Mouse (Mus musculus) liver, embryonic 14.5 days (tissue): ENCODE results near the gene Rcc1l. TPM values are rescaled to one million over a fixed set of nuclear protein-coding genes. Genes with fewer than 3 reads are reported as not detected.

Experiments
- ATAC-seq: fragments of 200-750 bp; cut with Nextera tagmentation; 2 replicates; pipeline ENCODE4 v1.8.0; 2017; ENCODE audit warnings: moderate number of reproducible peaks, mild to moderate bottlenecking, moderate library complexity; ENCODE audit not compliant: insufficient read depth
- DNase-seq, 3 experiments: peaks; one replicate each; pipeline ENCODE4 v3.0.0-alpha.2; 2012 to 2013; ENCODE audit warnings: low read depth in 3 of 3, low spot score in 3 of 3
- H3K27ac ChIP-seq: fragments of 300-500 bp; sonication (generic); 2 replicates; pipeline ENCODE4 v1.5.1; 2014; ENCODE audit warnings: moderate library complexity, mild to moderate bottlenecking, control low read depth, inconsistent platforms
- H3K27me3 ChIP-seq: fragments of 300-500 bp; sonication (generic); 2 replicates; pipeline ENCODE4 v1.6.1; 2014; ENCODE audit warnings: mild to moderate bottlenecking, low read length, moderate library complexity; ENCODE audit not compliant: control insufficient read depth, insufficient read depth
- H3K36me3 ChIP-seq: fragments of 300-500 bp; sonication (generic); replicated peaks from 2 replicates; pipeline ENCODE4 v1.6.1; 2014; ENCODE audit warnings: low read depth; ENCODE audit not compliant: control insufficient read depth, insufficient read depth
- H3K4me1 ChIP-seq, 2 experiments: fragments of 200-500 bp in 1 of 2; fragments of 300-500 bp in 1 of 2; sonication (generic) in 1 of 2; replicated peaks; 2 replicates each; pipeline ENCODE4 v1.6.1; 2012 to 2014; ENCODE audit warnings: antibody characterized with exemption in 1 of 2, inconsistent platforms in 1 of 2, low read length in 1 of 2; ENCODE audit not compliant: control insufficient read depth in 2 of 2, insufficient read depth in 2 of 2
- H3K4me2 ChIP-seq: fragments of 300-500 bp; sonication (generic); 2 replicates; pipeline ENCODE4 v1.6.1; 2014; ENCODE audit warnings: low read depth, mild to moderate bottlenecking, control low read depth, moderate library complexity
- H3K4me3 ChIP-seq, 2 experiments: fragments of 200-500 bp in 1 of 2; fragments of 300-500 bp in 1 of 2; sonication (generic) in 1 of 2; 2 replicates each; pipeline ENCODE4 v1.5.1; 2012 to 2014; ENCODE audit warnings: low read depth in 2 of 2, low read length in 2 of 2, mild to moderate bottlenecking in 2 of 2, control low read depth in 1 of 2, inconsistent platforms in 1 of 2, moderate library complexity in 1 of 2; ENCODE audit not compliant: insufficient read depth in 1 of 2
- H3K9ac ChIP-seq: fragments of 300-500 bp; sonication (generic); replicated peaks from 2 replicates; pipeline ENCODE4 v1.6.1; 2014; ENCODE audit warnings: mild to moderate bottlenecking, control low read depth, moderate library complexity
- H3K9me3 ChIP-seq: fragments of 300-500 bp; sonication (generic); 2 replicates; pipeline ENCODE4 v1.6.1; 2016; ENCODE audit warnings: low read length, mixed read lengths; ENCODE audit not compliant: control insufficient read depth
- CTCF ChIP-seq: IDR thresholded peaks from 2 replicates; pipeline ENCODE4 v1.5.1; 2016; ENCODE audit warnings: antibody characterized with exemption, low read depth, control low read depth
- EP300 ChIP-seq: IDR thresholded peaks from 2 replicates; pipeline ENCODE4 v1.6.1; 2016; ENCODE audit warnings: antibody characterized with exemption, low read depth
- WGBS: fragments of 180-500 bp; shearing (Covaris S2); extraction: QIAGEN DNeasy Blood & Tissue Kit; methylation state at CpG from one replicate; pipeline ENCODE4 v1.1.7; 2014; ENCODE audit not compliant: insufficient replicate concordance; 5-methylcytosine and 5-hydroxymethylcytosine counted together
- polyA plus RNA-seq, 2 experiments: library from polyadenylated mRNA; depleted of rRNA in 1 of 2; stranded (reverse) in 1 of 2; unstranded in 1 of 2; fragments of >200 nt; fragmentation: Nextera tagmentation in 1 of 2; extraction: Ambion mirVana in 1 of 2; gene quantifications; 2 replicates each; pipeline versions ENCODE4 v1.2.1 to v1.2.3; 2012 to 2014

Rcc1l gene
- polyA plus RNA-seq, 2 experiments, result 8.4 to 11.2 TPM

DNA sequence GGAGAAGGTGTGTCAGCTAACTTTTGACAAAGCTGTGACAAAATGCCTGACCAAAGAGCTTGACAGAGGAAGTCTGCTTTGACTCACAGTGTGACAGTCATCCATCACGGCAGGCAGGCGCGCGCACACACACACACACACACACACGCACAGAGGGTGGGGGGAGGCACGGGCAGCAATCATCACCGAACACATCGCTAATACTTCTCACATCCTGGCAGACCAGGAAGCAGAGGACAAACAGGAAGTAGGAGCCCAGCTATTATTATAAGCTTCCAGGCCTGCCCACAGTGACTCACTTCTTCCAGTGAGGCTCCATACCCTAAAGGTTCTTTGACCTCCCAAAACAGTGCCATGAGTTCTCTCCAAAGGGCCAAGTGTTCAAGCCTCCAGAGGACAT is 70.7 kb downstream of the Rcc1l start:
- no peak for ATAC-seq

GRCm38 (mm10) chr5:134102720-134103119 is 73.9 kb downstream of the Rcc1l start:
- TF ChIP-seq CTCF (no peak), EP300 (no peak)
- DNase-seq (peak in 1 of 3 experiments; percentile 10), ATAC-seq (no peak)
- Histone ChIP-seq H3K4me3 (no peak overlapping the region), H3K36me3 (no peaks in the 10 kb centered on the region), H3K27ac (no peak overlapping the region), H3K4me1 (no peaks in the 10 kb centered on the region), H3K4me2 (no peak overlapping the region), H3K9ac (no peak overlapping the region), H3K27me3 (no peaks in the 10 kb centered on the region; the same call in 1 of the 2 replicates), H3K9me3 (no peaks in the 10 kb centered on the region)
- 34% methylated on average over 6 of the region's 6 CpGs for WGBS

More for the DNA sequence above, 70.7 kb downstream of the Rcc1l start:
- peak in 1 of 3 experiments; percentile 11 for DNase-seq
- H3K4me1 ChIP-seq, result no peaks in the 10 kb centered on the region
- H3K36me3 ChIP-seq, result no peaks in the 10 kb centered on the region
- no peak overlapping the region for H3K27ac ChIP-seq
- no peak overlapping the region for H3K9ac ChIP-seq
- H3K9me3 ChIP-seq, result no peaks in the 10 kb centered on the region
- H3K4me2 ChIP-seq, result no peak overlapping the region
- 40% methylated on average over 8 of the region's 8 CpGs for WGBS
- H3K27me3 ChIP-seq, result no peaks in the 10 kb centered on the region
- no peak for TF ChIP-seq EP300
- no peak for TF ChIP-seq CTCF
- no peak overlapping the region for H3K4me3 ChIP-seq

DNA sequence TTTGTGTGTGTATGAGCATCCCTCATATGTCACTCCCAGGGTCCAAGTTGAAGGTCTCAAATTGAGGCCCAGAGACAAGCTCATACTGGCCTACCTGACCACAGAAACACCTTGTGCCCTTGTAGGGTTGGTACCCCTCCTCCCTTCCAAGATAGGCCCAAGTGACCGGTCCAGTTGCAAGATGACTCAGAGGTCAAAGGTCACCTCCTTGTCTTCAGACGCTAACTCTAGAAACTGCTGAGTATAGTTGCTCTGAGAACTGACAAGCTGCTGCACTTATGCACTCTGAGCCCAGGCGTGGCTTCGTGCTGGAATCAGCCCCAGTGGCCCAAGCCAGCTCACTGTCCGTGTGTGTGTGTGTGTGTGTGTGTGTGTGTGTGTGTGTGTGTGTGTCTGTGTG is 74.7 kb downstream of the Rcc1l start:
- Histone ChIP-seq H3K27me3 (no peaks in the 10 kb centered on the region; the same call in 1 of the 2 replicates), H3K4me3 (no peak overlapping the region), H3K27ac (no peak overlapping the region), H3K4me1 (no peaks in the 10 kb centered on the region), H3K9ac (no peak overlapping the region), H3K9me3 (no peaks in the 10 kb centered on the region), H3K4me2 (no peak overlapping the region), H3K36me3 (no peaks in the 10 kb centered on the region)
- no peak for ATAC-seq
- no peak for TF ChIP-seq CTCF
- TF ChIP-seq EP300, result no peak
- DNase-seq, result no peak
- 59% methylated on average over 5 of the region's 5 CpGs for WGBS

GRCm38 (mm10) chr5:134101322-134101721 is 75.3 kb downstream of the Rcc1l start:
- 60% methylated on average over 5 of the region's 5 CpGs for WGBS
- no peak for TF ChIP-seq CTCF
- no peak for TF ChIP-seq EP300
- Histone ChIP-seq H3K9me3 (no peaks in the 10 kb centered on the region), H3K4me3 (no peak overlapping the region), H3K9ac (no peak overlapping the region), H3K4me2 (no peak overlapping the region), H3K4me1 (no peaks in the 10 kb centered on the region), H3K27ac (no peak overlapping the region), H3K36me3 (no peaks in the 10 kb centered on the region), H3K27me3 (no peaks in the 10 kb centered on the region; the same call in 1 of the 2 replicates)
- ATAC-seq (no peak), DNase-seq (no peak)

DNA sequence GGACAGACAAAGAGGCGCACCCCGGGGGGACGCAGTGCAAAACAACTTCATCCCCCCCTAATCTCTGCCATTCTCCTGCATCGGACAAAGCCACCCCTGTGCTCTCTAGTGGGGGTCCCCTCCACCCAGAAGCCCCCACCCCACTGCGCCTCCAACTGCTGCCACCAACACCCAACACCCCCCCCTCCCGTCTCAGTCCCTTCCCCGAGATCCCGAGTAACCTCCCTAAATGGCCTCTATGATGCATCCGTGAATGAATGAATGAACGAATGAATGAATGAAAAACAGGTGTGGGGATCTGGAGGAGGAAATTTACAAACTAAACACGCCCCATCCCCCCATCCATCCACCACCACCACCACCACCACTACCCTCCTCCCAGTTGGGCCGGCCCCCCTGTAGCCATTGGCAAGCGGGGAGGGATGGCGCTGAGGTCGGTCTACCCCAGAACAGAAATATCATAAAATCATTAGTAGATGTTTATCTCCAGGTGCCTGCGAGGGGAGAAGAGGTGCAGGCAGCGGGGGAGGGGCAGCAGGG is 76.3 kb downstream of the Rcc1l start:
- peak; percentile 19 for ATAC-seq
- H3K4me2 ChIP-seq, result peak overlapping the region; percentile 73
- 10% methylated on average over 17 of the region's 17 CpGs for WGBS

More for the DNA sequence above, 76.3 kb downstream of the Rcc1l start:
- no peak for TF ChIP-seq EP300
- TF ChIP-seq CTCF, result no peak
- Histone ChIP-seq H3K4me3 (peak overlapping the region in 1 of 2 experiments; percentile 60; a peak in 2 of 4 replicates), H3K9me3 (no peaks in the 10 kb centered on the region), H3K27ac (no peak overlapping the region), H3K4me1 (no peaks in the 10 kb centered on the region), H3K27me3 (no peaks in the 10 kb centered on the region; the same call in 1 of the 2 replicates), H3K36me3 (no peaks in the 10 kb centered on the region), H3K9ac (no peak overlapping the region)
- no peak for DNase-seq
